40 mouse cellular contexts compared by ENCODE assay signal in the genomic region with DNA sequence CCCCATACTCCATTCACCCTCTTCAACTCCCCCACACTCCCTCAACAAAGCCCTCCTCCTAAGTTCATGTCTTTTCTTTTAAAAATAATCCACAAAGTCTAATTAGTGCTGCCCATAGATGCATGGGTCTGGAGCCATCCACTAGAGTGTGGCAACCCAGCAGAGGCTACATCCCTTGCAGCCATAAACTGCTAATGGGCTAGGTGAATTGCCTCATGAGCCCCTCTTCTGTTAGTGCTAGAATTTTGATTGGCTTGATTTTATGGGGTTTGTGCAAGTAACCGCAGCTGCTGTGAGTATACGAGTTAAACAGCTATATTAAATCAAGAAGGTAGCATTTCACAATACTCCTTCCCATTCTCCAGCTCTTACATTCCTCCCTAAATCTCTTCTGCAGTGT. TPM values are rescaled to one million over a fixed set of nuclear protein-coding genes. Genes with fewer than 3 reads are reported as not detected.
"Had no signal": no experiment of that assay in that cellular context is flagged by ENCODE, and none has a peak within 500 bp of the region (broad histone marks: within the 10 kb centered on the region; RNA-seq: fewer than 3 reads in every experiment).

No protein-coding gene starts in this region.

- H3K4me3 ChIP-seq: gastrocnemius, adult 2 months; heart, adult 2 months; heart, embryonic 13.5 days; heart, embryonic 15.5 days; hindbrain, embryonic 13.5 days; hindbrain, embryonic 15.5 days; kidney, embryonic 15.5 days; liver, embryonic 13.5 days had no signal

- DNase-seq: gastrocnemius, adult 2 months; gastrocnemius, postnatal 10 days; gastrocnemius, postnatal 25 days; heart, adult 11 months; heart, adult 2 months; heart, postnatal 14 days; heart, postnatal 36 days; kidney, adult 11 months; kidney, adult 2 months; kidney, adult 9 months; kidney, postnatal 14 days; kidney, postnatal 36 days; layer of hippocampus, adult 9-11 months; layer of hippocampus, postnatal 36 days; left cerebral cortex, postnatal 4 days; liver; liver, embryonic 13.5 days had no signal

- ATAC-seq: hindbrain, postnatal 0 days; intestine, embryonic 16.5 days had no signal

- H3K27me3 ChIP-seq: heart, embryonic 13.5 days; heart, embryonic 15.5 days; hindbrain, embryonic 13.5 days; hindbrain, embryonic 15.5 days; kidney, embryonic 15.5 days; liver, embryonic 13.5 days had no signal

- H3K4me1 ChIP-seq: heart, embryonic 13.5 days; heart, embryonic 15.5 days; hindbrain, embryonic 13.5 days; hindbrain, embryonic 15.5 days; kidney, embryonic 15.5 days; liver, embryonic 13.5 days had no signal

- H3K4me2 ChIP-seq: heart, embryonic 11.5 days; heart, embryonic 13.5 days; heart, embryonic 15.5 days; hindbrain, embryonic 13.5 days; hindbrain, embryonic 15.5 days; kidney, embryonic 15.5 days; liver, embryonic 11.5 days; liver, embryonic 13.5 days had no signal

- H3K9ac ChIP-seq: heart, embryonic 13.5 days; heart, embryonic 15.5 days; hindbrain, embryonic 13.5 days; hindbrain, embryonic 15.5 days; kidney, embryonic 15.5 days; liver, embryonic 13.5 days had no signal

- H3K36me3 ChIP-seq: heart, embryonic 13.5 days; heart, embryonic 15.5 days; hindbrain, embryonic 13.5 days; hindbrain, embryonic 15.5 days; kidney, embryonic 15.5 days; liver, embryonic 13.5 days had no signal

- H3K9me3 ChIP-seq: heart, embryonic 13.5 days; heart, embryonic 15.5 days; hindbrain, embryonic 13.5 days; hindbrain, embryonic 15.5 days; kidney, embryonic 15.5 days; liver, embryonic 13.5 days had no signal

- H3K27ac ChIP-seq: gastrocnemius, adult 2 months; heart, adult 2 months; heart, embryonic 13.5 days; heart, embryonic 15.5 days; hindbrain, embryonic 13.5 days; hindbrain, embryonic 15.5 days; hindbrain, postnatal 0 days; kidney, embryonic 15.5 days; kidney, postnatal 0 days; liver, embryonic 13.5 days had no signal

RNA-seq across cellular contexts. Expression of a gene that starts 58.8 kb away (rescaled TPM):
- total RNA-seq: gastrocnemius, adult 2 months; gastrocnemius, postnatal 10 days; gastrocnemius, postnatal 25 days; gastrocnemius, postnatal 4 days; heart, adult 2 months; heart, postnatal 14 days; heart, postnatal 36 days; hematopoietic stem cell, adult 5-6 weeks; hindbrain, postnatal 0 days; layer of hippocampus, adult 18-20 months; layer of hippocampus, adult 8-10 months; layer of hippocampus, postnatal 14 days; layer of hippocampus, postnatal 36 days; left cerebral cortex, adult 18-20 months; left cerebral cortex, adult 8-10 months; left cerebral cortex, postnatal 10 days; left cerebral cortex, postnatal 25 days; left cerebral cortex, postnatal 4 days had no signal
- polyA plus RNA-seq: heart, adult 2 months; heart, embryonic 11.5 days; heart, embryonic 13.5 days; heart, embryonic 15.5 days; heart, postnatal 0 days; hindbrain, embryonic 11.5 days; hindbrain, embryonic 13.5 days; hindbrain, embryonic 15.5 days; hindbrain, postnatal 0 days; intestine, embryonic 14.5 days; intestine, embryonic 16.5 days; kidney, adult 2 months; kidney, embryonic 15.5 days; kidney, postnatal 0 days; large intestine, adult 2 months; liver, embryonic 11.5 days; liver, embryonic 13.5 days had no signal
